Mouse (Mus musculus) heart, embryonic 16.5 days (tissue): ENCODE results near the gene Clic1. TPM values are rescaled to one million over a fixed set of nuclear protein-coding genes. Genes with fewer than 3 reads are reported as not detected.
A peak's percentile ranks its signal among the peaks of the same experiment; 100 is the strongest.

Experiments
- ATAC-seq: fragments of 200-750 bp; cut with Nextera tagmentation; replicated peaks from 2 replicates; pipeline ENCODE4 v1.8.0; 2017; ENCODE audit warnings: moderate number of reproducible peaks; ENCODE audit not compliant: insufficient read depth, low FRiP score; ENCODE audit errors: extremely low read depth
- H3K27ac ChIP-seq: fragments of 300-500 bp; sonication (generic); 2 replicates; pipeline ENCODE4 v1.5.1; 2014; ENCODE audit warnings: mild to moderate bottlenecking, low read length, control low read depth, moderate library complexity
- H3K27me3 ChIP-seq: fragments of 300-500 bp; sonication (generic); 2 replicates; pipeline ENCODE4 v1.6.1; 2014; ENCODE audit warnings: low read length, mixed read lengths; ENCODE audit not compliant: control insufficient read depth, insufficient read depth
- H3K36me3 ChIP-seq: fragments of 300-500 bp; sonication (generic); 2 replicates; pipeline ENCODE4 v1.6.1; 2014; ENCODE audit not compliant: control insufficient read depth, insufficient read depth
- H3K4me1 ChIP-seq: fragments of 300-500 bp; sonication (generic); 2 replicates; pipeline ENCODE4 v1.6.1; 2014; ENCODE audit warnings: low read length, mixed read lengths; ENCODE audit not compliant: control insufficient read depth, insufficient read depth
- H3K4me2 ChIP-seq: fragments of 300-500 bp; sonication (generic); 2 replicates; pipeline ENCODE4 v1.6.1; 2014; ENCODE audit warnings: low read depth, mild to moderate bottlenecking, control low read depth, low read length
- H3K4me3 ChIP-seq: fragments of 300-500 bp; sonication (generic); 2 replicates; pipeline ENCODE4 v1.5.1; 2014; ENCODE audit warnings: mild to moderate bottlenecking, control low read depth, low read length
- H3K9ac ChIP-seq: fragments of 300-500 bp; sonication (generic); 2 replicates; pipeline ENCODE4 v1.6.1; 2014; ENCODE audit warnings: low read length, control low read depth
- H3K9me3 ChIP-seq: fragments of 300-500 bp; sonication (generic); replicated peaks from 2 replicates; pipeline ENCODE4 v1.6.1; 2016; ENCODE audit warnings: low read length; ENCODE audit not compliant: control insufficient read depth
- WGBS: fragments of 180-500 bp; shearing (Covaris S2); extraction: QIAGEN DNeasy Blood & Tissue Kit; methylation state at CpG from one replicate; pipeline ENCODE4 v1.1.7; 2014; 5-methylcytosine and 5-hydroxymethylcytosine counted together
- polyA plus RNA-seq: library from polyadenylated mRNA; unstranded; fragments of >200 nt; fragmentation: Nextera tagmentation; extraction: Ambion mirVana; gene quantifications from 2 replicates; pipeline ENCODE4 v1.2.1, GENCODE M21; 2015

Gene Clic1
- polyA plus RNA-seq, 1 experiment from 2014 or later: 372 TPM

- H3K9me3 ChIP-seq: no peaks in the 10 kb centered on the region
- no peak overlapping the region for H3K27ac ChIP-seq
- H3K36me3 ChIP-seq: no peaks in the 10 kb centered on the region
- no peak for ATAC-seq
- no peaks in the 10 kb centered on the region for H3K27me3 ChIP-seq
- no peak overlapping the region for H3K4me2 ChIP-seq
- H3K4me1 ChIP-seq: peaks cover 14% of the 10 kb centered on the region
- H3K4me3 ChIP-seq: no peak overlapping the region
- H3K9ac ChIP-seq: no peak overlapping the region
- WGBS: 55% methylated on average over 8 of the region's 10 CpGs
Observed at GRCm38 (mm10) chr17:35024691-35025488, 24.9 kb upstream of the Clic1 start.

GRCm38 (mm10) chr17:35026206-35026605 is 23.6 kb upstream of the Clic1 start:
- ATAC-seq: no peak
- Histone ChIP-seq H3K9me3 (no peaks in the 10 kb centered on the region), H3K36me3 (no peaks in the 10 kb centered on the region), H3K9ac (no peak overlapping the region), H3K27me3 (no peaks in the 10 kb centered on the region), H3K4me3 (no peak overlapping the region), H3K27ac (no peak overlapping the region), H3K4me1 (peaks cover 14% of the 10 kb centered on the region), H3K4me2 (no peak overlapping the region)
- WGBS: 87% methylated on average over 5 of the region's 5 CpGs

GRCm38 (mm10) chr17:35027277-35028068 is 22.3 kb upstream of the Clic1 start, which contains the start of gene Sapcd1:
TSS of gene Sapcd1 (minus strand) at chr17:35028016.
- H3K9ac ChIP-seq: peak within 1 kb of the TSS; percentile 39; the same call in 1 of the 2 replicates
- peaks cover 6% of the 10 kb centered on the region for H3K4me1 ChIP-seq
- 0 out of 2 replicates have a peak within 1 kb of the TSS, but pooled peaks have one; percentile 5 for H3K27ac ChIP-seq
- no peaks in the 10 kb centered on the region for H3K27me3 ChIP-seq
- H3K9me3 ChIP-seq: no peaks in the 10 kb centered on the region
- H3K4me2 ChIP-seq: no peak within 1 kb of the TSS
- H3K4me3 ChIP-seq: no peak within 1 kb of the TSS
- WGBS: 32% methylated on average over 13 of the region's 13 CpGs
- no peak; the same call in 1 of the 2 replicates for ATAC-seq
- H3K36me3 ChIP-seq: no peaks in the 10 kb centered on the region

- WGBS: 64% methylated on average over 2 of the region's 2 CpGs
- Histone ChIP-seq H3K27ac (no peak overlapping the region), H3K9me3 (no peaks in the 10 kb centered on the region), H3K4me1 (peaks cover 6% of the 10 kb centered on the region), H3K9ac (no peak overlapping the region), H3K27me3 (no peaks in the 10 kb centered on the region), H3K4me2 (no peak overlapping the region), H3K4me3 (no peak overlapping the region), H3K36me3 (no peaks in the 10 kb centered on the region)
- no peak for ATAC-seq
Observed at GRCm38 (mm10) chr17:35028315-35028714, 21.5 kb upstream of the Clic1 start.

GRCm38 (mm10) chr17:35029691-35030532 is 19.9 kb upstream of the Clic1 start:
- peaks cover 6% of the 10 kb centered on the region; the same call in 1 of the 2 replicates for H3K4me1 ChIP-seq
- H3K9me3 ChIP-seq: no peaks in the 10 kb centered on the region
- no peak overlapping the region for H3K4me2 ChIP-seq
- no peak for ATAC-seq
- H3K36me3 ChIP-seq: no peaks in the 10 kb centered on the region
- H3K4me3 ChIP-seq: no peak overlapping the region
- H3K9ac ChIP-seq: no peak overlapping the region
- no peak overlapping the region for H3K27ac ChIP-seq
- H3K27me3 ChIP-seq: no peaks in the 10 kb centered on the region
- 38% methylated on average over 19 of the region's 19 CpGs for WGBS

- no peak overlapping the region for H3K4me3 ChIP-seq
- no peak overlapping the region for H3K9ac ChIP-seq
- H3K27me3 ChIP-seq: no peaks in the 10 kb centered on the region
- H3K4me1 ChIP-seq: peaks cover 6% of the 10 kb centered on the region; the same call in 1 of the 2 replicates
- H3K9me3 ChIP-seq: no peaks in the 10 kb centered on the region
- H3K27ac ChIP-seq: no peak overlapping the region
- no peaks in the 10 kb centered on the region for H3K36me3 ChIP-seq
- no peak overlapping the region for H3K4me2 ChIP-seq
- WGBS: 88% methylated on average over 11 of the region's 11 CpGs
- ATAC-seq: no peak
Observed at GRCm38 (mm10) chr17:35031272-35031671, 18.5 kb upstream of the Clic1 start.

- Histone ChIP-seq H3K9me3 (no peaks in the 10 kb centered on the region), H3K27me3 (no peaks in the 10 kb centered on the region), H3K27ac (no peak overlapping the region), H3K4me2 (no peak overlapping the region), H3K4me1 (peaks cover 6% of the 10 kb centered on the region; the same call in 1 of the 2 replicates), H3K36me3 (no peaks in the 10 kb centered on the region), H3K9ac (no peak overlapping the region), H3K4me3 (no peak overlapping the region)
- WGBS: 74% methylated on average over 7 of the region's 7 CpGs
- no peak for ATAC-seq
Observed at GRCm38 (mm10) chr17:35031880-35032279, 17.9 kb upstream of the Clic1 start.

- no peak overlapping the region for H3K4me3 ChIP-seq
- no peak overlapping the region for H3K4me2 ChIP-seq
- H3K4me1 ChIP-seq: peaks cover 3% of the 10 kb centered on the region; the same call in 1 of the 2 replicates
- no peaks in the 10 kb centered on the region for H3K36me3 ChIP-seq
- 65% methylated on average over 8 of the region's 8 CpGs for WGBS
- no peaks in the 10 kb centered on the region for H3K27me3 ChIP-seq
- no peak overlapping the region for H3K9ac ChIP-seq
- no peak overlapping the region for H3K27ac ChIP-seq
- H3K9me3 ChIP-seq: no peaks in the 10 kb centered on the region
- ATAC-seq: no peak
Observed at GRCm38 (mm10) chr17:35032323-35032870, 17.4 kb upstream of the Clic1 start.
